Mouse (Mus musculus) kidney, adult 2 months (tissue): ENCODE measurements around the gene Vps54.

Source experiments
- CTCF ChIP-seq: fragments of 200-500 bp; conservative IDR thresholded peaks from 2 replicates; pipeline ENCODE4 v1.5.1; 2011; ENCODE audit warnings: low read depth, mild to moderate bottlenecking, control low read depth, low read length, moderate library complexity, mixed read lengths; ENCODE audit not compliant: insufficient read depth, insufficient read length
- POLR2A ChIP-seq: fragments of 200-500 bp; IDR thresholded peaks from one replicate; pipeline ENCODE4 v1.6.1; 2011; ENCODE audit warnings: low read depth, low read length, control low read depth

GRCm38 (mm10) chr11:21239021-21239661 lies at the start of gene Vps54:
- no peak for TF ChIP-seq POLR2A
- TF ChIP-seq CTCF: no peak
